Mouse (Mus musculus) bone marrow macrophage, adult 2 months (primary cell): ENCODE results near the gene Tbata.

ENCODE experiments used
- CTCF ChIP-seq: IDR thresholded peaks from 2 replicates; pipeline ENCODE4 v1.5.1; 2012; ENCODE audit warnings: low read depth, mild to moderate bottlenecking, low read length, moderate library complexity
- POLR2A ChIP-seq: IDR thresholded peaks from 2 replicates; pipeline ENCODE4 v1.6.1; 2012; ENCODE audit warnings: mild to moderate bottlenecking, low read depth, low read length, borderline replicate concordance

- TF ChIP-seq POLR2A, result no peak
- TF ChIP-seq CTCF, result no peak
Measured at GRCm38 (mm10) chr10:61135226-61135839, 36.4 kb upstream of the Tbata start.
